Mouse (Mus musculus) G1E (cell line): ENCODE data around the gene Fbxl2. TPM values are rescaled to one million over a fixed set of nuclear protein-coding genes. Genes with fewer than 3 reads are reported as not detected.

Experiments used
- ATAC-seq: 2 replicates; pipeline ENCODE4 v1.8.0; 2016; ENCODE audit warnings: mild to moderate bottlenecking; ENCODE audit not compliant: insufficient number of reproducible peaks, poor library complexity, low FRiP score, severe bottlenecking; ENCODE audit errors: extremely low read depth
- DNase-seq: peaks from one replicate; pipeline ENCODE4 v3.0.0; 2012; ENCODE audit warnings: low spot score
- H3K27me3 ChIP-seq: 2 replicates; pipeline ENCODE4 v1.6.1; 2012; ENCODE audit warnings: mild to moderate bottlenecking, low read length, inconsistent platforms; ENCODE audit not compliant: insufficient read depth
- H3K36me3 ChIP-seq: replicated peaks from 2 replicates; pipeline ENCODE3; 2012; ENCODE audit warnings: mild to moderate bottlenecking, inconsistent platforms
- H3K4me1 ChIP-seq: 2 replicates; pipeline ENCODE4 v1.6.1; 2012; ENCODE audit warnings: low read depth, low read length, inconsistent platforms, mixed read lengths; ENCODE audit not compliant: insufficient read depth
- H3K4me3 ChIP-seq: 2 replicates; pipeline ENCODE4 v1.5.1; 2012; ENCODE audit warnings: low read depth, mild to moderate bottlenecking, inconsistent platforms, low read length, moderate library complexity, mixed read lengths
- H3K9me3 ChIP-seq: replicated peaks from 2 replicates; pipeline ENCODE4 v1.6.1; 2012; ENCODE audit warnings: inconsistent platforms
- CTCF ChIP-seq: IDR thresholded peaks from 2 replicates; pipeline ENCODE4 v1.5.1; 2012; ENCODE audit warnings: low read depth, low read length, inconsistent platforms, mixed read lengths
- GATA1 ChIP-seq: IDR thresholded peaks from 2 replicates; pipeline ENCODE4 v1.6.1; 2012; ENCODE audit warnings: borderline replicate concordance, low read length, inconsistent platforms, mixed read lengths
- GATA2 ChIP-seq: IDR thresholded peaks from 2 replicates; pipeline ENCODE4 v1.6.1; 2012; ENCODE audit warnings: low read depth, low read length, inconsistent platforms, borderline replicate concordance
- POLR2AphosphoS5 ChIP-seq: IDR thresholded peaks from 2 replicates; pipeline ENCODE4 v1.6.1; 2012; ENCODE audit warnings: low read depth, low read length, inconsistent platforms; ENCODE audit not compliant: insufficient replicate concordance
- TAL1 ChIP-seq: conservative IDR thresholded peaks from 2 replicates; pipeline ENCODE4 v1.6.1; 2012; ENCODE audit warnings: low read depth, low read length, inconsistent platforms, mixed read lengths
- polyA plus RNA-seq: library from polyadenylated mRNA; stranded (reverse); fragments of >175 nt; gene quantifications from 2 replicates; pipeline ENCODE4 v1.2.3, GENCODE M21; 2012
- total RNA-seq, 2 experiments: library from RNA; stranded (forward) in 1 of 2; stranded (reverse) in 1 of 2; fragments of 200-1000 nt in 1 of 2; fragments of >200 nt in 1 of 2; fragmentation: Nextera tagmentation in 1 of 2; gene quantifications; 2 replicates each; pipeline ENCODE4 v1.2.3; 2014 to 2017

The Fbxl2 gene
- total and polyA plus RNA-seq, 3 experiments: 0.12 to 0.38 (median 0.16) TPM

DNA sequence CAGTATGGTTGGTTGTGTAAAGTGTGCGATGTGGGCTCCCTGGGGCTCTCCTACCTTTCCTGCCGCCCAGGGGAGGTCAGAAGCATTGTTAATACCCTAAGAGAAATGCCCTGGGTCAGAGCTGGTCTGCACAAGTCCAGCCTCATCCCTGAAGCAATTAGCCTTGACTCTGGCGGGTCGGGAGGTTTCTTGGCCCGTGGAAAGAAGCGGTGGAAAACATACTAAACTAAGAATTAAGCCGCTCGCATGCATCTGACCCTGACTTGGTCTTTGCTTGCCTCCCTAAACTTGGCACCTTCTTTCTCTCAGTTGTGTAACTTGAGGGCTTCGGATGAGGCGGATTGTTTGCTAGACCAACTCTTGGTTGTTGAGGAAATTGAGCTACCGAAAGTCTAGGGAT, 113.5 kb downstream of the Fbxl2 start:
- TF ChIP-seq POLR2AphosphoS5 (no peak), GATA2 (no peak), CTCF (no peak), GATA1 (no peak), TAL1 (no peak)
- no peaks in the 10 kb centered on the region for H3K27me3 ChIP-seq
- DNase-seq: no peak
- peaks cover 56% of the 10 kb centered on the region for H3K4me1 ChIP-seq
- peaks cover 26% of the 10 kb centered on the region for H3K36me3 ChIP-seq
- H3K4me3 ChIP-seq: peak overlapping the region; percentile 95
- ATAC-seq: no peak
- H3K9me3 ChIP-seq: no peaks in the 10 kb centered on the region

DNA sequence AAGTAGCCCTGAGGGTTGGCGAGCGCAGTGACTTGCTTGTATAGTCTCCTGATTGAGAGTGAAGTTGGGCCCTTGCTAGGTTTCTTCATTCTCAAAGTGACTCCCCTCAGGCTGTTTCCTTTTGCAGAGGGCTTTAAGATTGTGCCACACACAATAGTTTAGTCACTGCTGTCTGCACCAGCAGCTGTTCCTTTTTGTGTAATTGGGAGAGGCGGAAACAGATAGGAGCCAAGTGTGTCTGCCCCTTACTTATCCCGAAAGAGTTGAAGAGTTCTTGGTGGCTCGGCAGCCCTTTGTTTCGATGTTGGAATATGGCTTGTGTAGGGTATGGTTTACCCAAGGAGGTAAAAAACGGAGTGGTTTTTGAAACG, 113.9 kb downstream of the Fbxl2 start:
- Histone ChIP-seq H3K27me3 (no peaks in the 10 kb centered on the region), H3K4me1 (peaks cover 53% of the 10 kb centered on the region), H3K9me3 (no peaks in the 10 kb centered on the region), H3K4me3 (peak overlapping the region; percentile 95), H3K36me3 (peaks cover 23% of the 10 kb centered on the region)
- DNase-seq (no peak), ATAC-seq (no peak)
- TF ChIP-seq POLR2AphosphoS5 (no peak), GATA1 (no peak), TAL1 (no peak), CTCF (no peak), GATA2 (no peak)

DNA sequence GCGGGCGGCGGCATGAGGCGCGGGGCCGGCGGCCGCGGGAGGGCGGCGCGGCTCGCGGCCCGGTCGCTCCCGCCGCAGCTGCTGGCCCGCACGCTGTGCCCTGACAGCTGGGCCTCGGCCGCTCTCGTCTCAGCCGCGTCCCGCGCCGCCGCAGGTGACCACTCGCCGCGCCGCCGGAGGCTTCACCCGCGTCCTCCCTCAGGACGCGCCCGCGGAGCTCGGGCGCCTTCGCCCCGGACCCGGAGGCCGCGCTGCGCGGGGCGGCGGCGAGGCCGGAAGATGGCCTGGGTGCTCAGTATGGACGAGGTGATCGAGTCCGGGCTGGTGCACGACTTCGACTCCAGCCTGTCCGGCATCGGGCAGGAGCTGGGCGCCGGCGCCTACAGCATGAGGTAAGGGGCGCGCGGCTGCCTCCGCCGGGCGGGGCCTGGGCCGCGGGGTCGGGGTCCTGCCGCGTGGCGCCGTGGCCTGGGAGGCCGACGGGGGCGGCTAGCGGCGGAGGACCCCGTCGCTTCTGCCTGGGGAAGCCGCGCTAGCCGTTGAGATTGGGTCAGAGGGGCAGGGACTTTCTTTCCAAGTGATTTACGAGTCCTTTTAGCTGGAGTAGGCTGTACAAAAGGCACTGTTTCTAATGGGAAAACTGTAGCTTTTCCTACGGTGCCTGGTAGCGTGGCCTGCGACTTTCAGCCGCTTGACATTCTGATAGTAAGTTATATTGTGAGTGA, 114.5 kb downstream of the Fbxl2 start:
- no peak for ATAC-seq
- peaks cover 48% of the 10 kb centered on the region for H3K4me1 ChIP-seq

DNA sequence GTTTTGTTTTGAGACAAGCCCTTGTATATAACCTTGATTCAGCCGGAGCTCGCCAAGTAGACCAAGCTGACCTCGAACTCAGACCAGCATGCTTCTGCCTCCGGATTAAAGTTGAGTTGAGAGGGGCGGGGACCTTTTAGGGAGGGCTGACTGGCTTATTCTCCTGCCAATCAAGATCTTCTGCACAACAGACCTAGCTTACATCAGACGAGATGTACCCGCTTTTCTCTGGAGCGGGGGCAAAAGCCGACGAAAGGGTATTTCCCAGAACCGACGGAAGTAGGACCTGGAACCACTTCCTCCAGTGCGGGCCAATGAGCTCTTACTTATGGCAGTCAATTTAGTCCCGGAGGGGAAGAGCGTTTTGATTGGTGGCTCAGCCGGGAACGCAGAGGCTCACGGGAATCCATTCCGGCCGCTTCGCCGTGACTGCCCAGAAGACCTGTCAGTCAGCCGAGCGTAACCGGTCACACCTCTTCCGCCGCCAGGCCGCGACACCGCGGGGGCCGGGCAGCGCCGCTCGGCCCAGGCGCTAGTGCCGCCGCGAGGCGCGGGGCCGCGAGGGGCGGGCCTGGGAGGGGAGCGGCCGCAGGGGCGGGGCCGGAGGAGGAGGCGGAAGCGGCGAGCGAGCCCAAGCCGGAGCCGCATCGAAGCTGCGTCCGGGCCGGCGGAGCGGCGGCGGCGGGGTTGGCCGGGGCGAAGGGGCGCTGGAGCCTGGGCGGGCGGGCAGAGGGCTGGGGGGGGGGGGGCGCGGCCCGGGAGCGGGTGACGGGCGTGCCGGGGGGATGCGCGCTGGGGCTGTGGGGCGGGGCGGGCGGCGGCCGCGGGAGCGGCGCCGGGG, 115.2 kb downstream of the Fbxl2 start, which contains the start of gene Ubp1:
Gene Ubp1 (plus strand): TSS at position 401 of the 841 bp plus-strand sequence.
- TF ChIP-seq TAL1 (no peak), GATA2 (no peak), POLR2AphosphoS5 (no peak), GATA1 (no peak), CTCF (no peak)
- ATAC-seq (peak; percentile 94), DNase-seq (peak; percentile 96)
- Histone ChIP-seq H3K36me3 (peaks cover 16% of the 10 kb centered on the region), H3K9me3 (no peaks in the 10 kb centered on the region), H3K27me3 (no peaks in the 10 kb centered on the region), H3K4me3 (peak within 1 kb of the TSS; percentile 95), H3K4me1 (peaks cover 41% of the 10 kb centered on the region)

More for the DNA sequence above, 114.5 kb downstream of the Fbxl2 start:
- H3K4me3 ChIP-seq: peak overlapping the region; percentile 95
- H3K36me3 ChIP-seq: peaks cover 19% of the 10 kb centered on the region
- no peaks in the 10 kb centered on the region for H3K9me3 ChIP-seq
- no peaks in the 10 kb centered on the region for H3K27me3 ChIP-seq
- no peak for DNase-seq
- TF ChIP-seq GATA1 (no peak), POLR2AphosphoS5 (no peak), GATA2 (no peak), CTCF (no peak), TAL1 (no peak)

DNA sequence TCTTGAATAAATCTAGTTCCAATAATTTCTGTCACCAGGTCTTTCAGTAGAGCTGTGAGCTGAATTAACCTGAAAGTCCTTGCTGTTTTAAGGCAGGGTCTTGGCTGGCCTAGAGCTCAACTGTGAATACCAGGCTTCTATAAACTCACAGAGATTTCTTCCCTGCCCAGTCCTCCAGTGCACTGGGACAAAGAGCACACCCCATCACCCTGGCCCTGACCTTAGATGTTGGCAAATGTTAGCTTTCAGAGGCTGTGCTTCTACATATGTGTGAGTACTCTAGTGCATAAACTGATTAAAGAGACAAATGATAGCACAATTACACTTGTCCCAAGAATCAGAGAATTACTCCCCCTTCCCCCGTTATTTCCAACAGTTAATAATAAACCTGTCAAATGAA, 116.3 kb downstream of the Fbxl2 start:
- Histone ChIP-seq H3K36me3 (peaks cover 17% of the 10 kb centered on the region), H3K27me3 (no peaks in the 10 kb centered on the region), H3K9me3 (no peaks in the 10 kb centered on the region), H3K4me1 (peaks cover 31% of the 10 kb centered on the region), H3K4me3 (peak overlapping the region; percentile 95; the same call in 1 of the 2 replicates)
- DNase-seq: no peak
- ATAC-seq: no peak
- TF ChIP-seq GATA1 (no peak), CTCF (no peak), GATA2 (no peak), POLR2AphosphoS5 (no peak)

DNA sequence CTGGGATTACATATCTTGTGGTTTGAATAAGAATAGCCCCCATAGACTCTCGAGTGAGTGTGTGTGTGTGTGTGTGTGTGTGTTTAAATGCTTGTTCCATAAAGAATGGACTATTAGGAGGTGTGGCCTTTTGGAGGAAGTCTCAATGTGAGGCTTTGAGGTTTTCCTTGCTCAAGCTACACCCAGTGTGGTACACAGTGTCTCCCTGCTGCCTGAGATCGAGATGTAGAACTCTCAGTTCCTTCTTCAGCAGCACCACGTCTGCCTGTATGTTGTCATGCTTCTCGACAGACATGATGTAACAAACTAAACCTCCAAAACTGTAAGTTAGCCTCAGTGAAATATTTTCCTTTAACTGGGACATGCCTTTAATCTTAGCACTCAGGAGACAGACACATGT, 117.4 kb downstream of the Fbxl2 start:
- no peak for ATAC-seq
- Histone ChIP-seq H3K4me3 (no peak overlapping the region), H3K9me3 (no peaks in the 10 kb centered on the region), H3K27me3 (no peaks in the 10 kb centered on the region), H3K36me3 (peaks cover 26% of the 10 kb centered on the region), H3K4me1 (peaks cover 29% of the 10 kb centered on the region)
- DNase-seq: no peak
- no peak for TF ChIP-seq POLR2AphosphoS5
- TF ChIP-seq GATA1: no peak
- no peak for TF ChIP-seq GATA2
- no peak for TF ChIP-seq CTCF
- TF ChIP-seq TAL1: no peak
